Mouse (Mus musculus): ENCODE measurements around the gene Coch. TPM values are rescaled to one million over a fixed set of nuclear protein-coding genes. Genes with fewer than 3 reads are reported as not detected.
A peak's percentile ranks its signal among the peaks of the same experiment; 100 is the strongest.

The Coch gene
- polyA plus RNA-seq, 1 experiment from 2014 or later: 0.74 TPM

GRCm38 (mm10) chr12:51589263-51589662 is 3.9 kb upstream of the Coch start:
- peaks cover 30% of the 10 kb centered on the region for H3K27me3 ChIP-seq (ENCODE audit: control insufficient read depth, insufficient read depth, low read depth, low read length)
- H3K27ac ChIP-seq (ENCODE audit: low read length): no peak overlapping the region
- H3K4me3 ChIP-seq (ENCODE audit: low read length): no peak overlapping the region
- ATAC-seq (ENCODE audit: low read depth): no peak
- no peak overlapping the region for H3K9ac ChIP-seq (ENCODE audit: low read length)
- H3K4me2 ChIP-seq (ENCODE audit: low read depth, low read length): no peak overlapping the region
- peaks cover 4% of the 10 kb centered on the region; the same call in 1 of the 2 replicates for H3K9me3 ChIP-seq (ENCODE audit: control insufficient read depth, low read length)
- H3K36me3 ChIP-seq (ENCODE audit: control insufficient read depth, insufficient read depth, low read length): no peaks in the 10 kb centered on the region
- H3K4me1 ChIP-seq (replicated peaks; ENCODE audit: control insufficient read depth, insufficient read depth, low read length): peaks cover 9% of the 10 kb centered on the region
- WGBS: 89% methylated on average over 5 of the region's 5 CpGs

GRCm38 (mm10) chr12:51591921-51592320 is 1.2 kb upstream of the Coch start:
- Histone ChIP-seq H3K9me3 (ENCODE audit: control insufficient read depth, low read length) (no peaks in the 10 kb centered on the region; the same call in 1 of the 2 replicates), H3K36me3 (ENCODE audit: control insufficient read depth, insufficient read depth, low read length) (no peaks in the 10 kb centered on the region), H3K4me3 (ENCODE audit: low read length) (no peak overlapping the region), H3K9ac (ENCODE audit: low read length) (no peak overlapping the region), H3K27me3 (ENCODE audit: control insufficient read depth, insufficient read depth, low read depth, low read length) (peaks cover 46% of the 10 kb centered on the region), H3K27ac (ENCODE audit: low read length) (no peak overlapping the region), H3K4me2 (ENCODE audit: low read depth, low read length) (no peak overlapping the region), H3K4me1 (replicated peaks; ENCODE audit: control insufficient read depth, insufficient read depth, low read length) (peaks cover 10% of the 10 kb centered on the region)
- 60% methylated on average over 8 of the region's 8 CpGs for WGBS
- no peak for ATAC-seq (ENCODE audit: low read depth)

DNA sequence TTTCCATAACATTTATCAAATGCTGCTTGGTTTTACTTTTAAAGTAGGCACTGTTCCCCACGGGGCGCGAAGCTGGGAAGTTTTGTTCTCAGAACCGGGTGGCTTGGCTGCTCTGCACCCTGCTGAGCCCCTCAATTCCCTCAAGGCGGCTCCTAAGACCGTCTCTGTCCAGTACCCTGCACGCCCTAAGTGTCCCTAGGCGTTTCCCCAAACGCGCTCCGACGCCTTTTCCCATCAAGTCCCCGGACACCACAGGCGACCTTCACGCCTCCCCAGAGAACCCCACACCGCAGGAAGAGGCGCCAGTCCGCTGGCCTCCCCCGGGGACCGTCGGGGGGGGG is 283 bp upstream of the Coch start:
- Histone ChIP-seq H3K4me1 (replicated peaks; ENCODE audit: control insufficient read depth, insufficient read depth, low read length) (peaks cover 10% of the 10 kb centered on the region), H3K4me3 (ENCODE audit: low read length) (peak overlapping the region; percentile 62), H3K27me3 (ENCODE audit: control insufficient read depth, insufficient read depth, low read depth, low read length) (peaks cover 46% of the 10 kb centered on the region), H3K4me2 (ENCODE audit: low read depth, low read length) (peak overlapping the region; percentile 94), H3K9me3 (ENCODE audit: control insufficient read depth, low read length) (no peaks in the 10 kb centered on the region; the same call in 1 of the 2 replicates), H3K9ac (ENCODE audit: low read length) (peak overlapping the region; percentile 53), H3K36me3 (ENCODE audit: control insufficient read depth, insufficient read depth, low read length) (no peaks in the 10 kb centered on the region), H3K27ac (ENCODE audit: low read length) (no peak overlapping the region)
- peak; percentile 61 for ATAC-seq (ENCODE audit: low read depth)
- WGBS: 2% methylated on average over 15 of the region's 21 CpGs

GRCm38 (mm10) chr12:51594030-51594470 is 909 bp downstream of the Coch start:
- no peaks in the 10 kb centered on the region for H3K36me3 ChIP-seq (ENCODE audit: control insufficient read depth, insufficient read depth, low read length)
- no peak for ATAC-seq (ENCODE audit: low read depth)
- peaks cover 46% of the 10 kb centered on the region for H3K27me3 ChIP-seq (ENCODE audit: control insufficient read depth, insufficient read depth, low read depth, low read length)
- no peaks in the 10 kb centered on the region; the same call in 1 of the 2 replicates for H3K9me3 ChIP-seq (ENCODE audit: control insufficient read depth, low read length)
- peak overlapping the region; percentile 23 for H3K9ac ChIP-seq (ENCODE audit: low read length)
- peak overlapping the region; percentile 94 for H3K4me2 ChIP-seq (ENCODE audit: low read depth, low read length)
- peaks cover 10% of the 10 kb centered on the region for H3K4me1 ChIP-seq (replicated peaks; ENCODE audit: control insufficient read depth, insufficient read depth, low read length)
- H3K4me3 ChIP-seq (ENCODE audit: low read length): peak overlapping the region; percentile 62
- no peak overlapping the region for H3K27ac ChIP-seq (ENCODE audit: low read length)
- WGBS: 3% methylated on average over 18 of the region's 18 CpGs

DNA sequence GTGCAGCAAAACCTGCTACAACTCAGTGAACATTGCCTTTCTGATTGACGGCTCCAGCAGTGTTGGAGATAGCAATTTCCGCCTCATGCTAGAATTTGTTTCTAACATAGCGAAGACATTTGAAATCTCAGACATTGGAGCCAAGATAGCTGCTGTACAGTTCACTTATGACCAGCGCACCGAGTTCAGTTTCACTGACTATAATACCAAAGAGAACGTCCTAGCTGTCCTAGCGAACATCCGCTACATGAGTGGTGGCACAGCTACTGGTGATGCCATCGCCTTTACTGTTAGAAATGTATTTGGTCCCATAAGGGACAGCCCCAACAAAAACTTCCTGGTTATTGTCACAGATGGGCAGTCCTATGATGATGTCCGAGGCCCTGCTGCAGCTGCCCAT is 10.2 kb downstream of the Coch start:
- Histone ChIP-seq H3K36me3 (ENCODE audit: control insufficient read depth, insufficient read depth, low read length) (peaks cover 13% of the 10 kb centered on the region), H3K4me3 (ENCODE audit: low read length) (no peak overlapping the region), H3K27ac (ENCODE audit: low read length) (no peak overlapping the region), H3K9ac (ENCODE audit: low read length) (no peak overlapping the region), H3K9me3 (ENCODE audit: control insufficient read depth, low read length) (no peaks in the 10 kb centered on the region), H3K27me3 (ENCODE audit: control insufficient read depth, insufficient read depth, low read depth, low read length) (no peaks in the 10 kb centered on the region), H3K4me2 (ENCODE audit: low read depth, low read length) (no peak overlapping the region), H3K4me1 (replicated peaks; ENCODE audit: control insufficient read depth, insufficient read depth, low read length) (no peaks in the 10 kb centered on the region)
- no peak for ATAC-seq (ENCODE audit: low read depth)
- WGBS: 96% methylated on average over 10 of the region's 10 CpGs

DNA sequence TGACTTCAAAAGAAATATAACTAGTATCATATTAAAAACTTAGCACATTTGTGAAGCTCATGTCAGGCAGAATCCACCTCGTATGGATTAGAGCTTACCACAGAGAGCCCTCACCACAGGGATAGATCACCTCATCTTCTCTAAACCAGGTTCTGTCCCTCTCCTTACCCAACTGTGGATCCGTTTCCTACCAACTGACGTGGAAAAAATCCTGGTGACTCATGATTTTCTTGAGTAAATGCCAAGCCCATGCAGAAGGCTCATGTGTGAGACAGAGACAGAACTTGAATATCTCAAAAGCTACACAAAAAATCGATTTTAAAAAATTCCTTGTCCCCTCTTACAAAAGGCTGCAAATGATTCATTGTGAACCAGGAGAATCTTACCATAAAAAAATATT is 13.0 kb downstream of the Coch start:
- H3K27me3 ChIP-seq (ENCODE audit: control insufficient read depth, insufficient read depth, low read depth, low read length): no peaks in the 10 kb centered on the region
- no peak for ATAC-seq (ENCODE audit: low read depth)
- H3K9ac ChIP-seq (ENCODE audit: low read length): no peak overlapping the region
- H3K36me3 ChIP-seq (ENCODE audit: control insufficient read depth, insufficient read depth, low read length): peaks cover 22% of the 10 kb centered on the region
- no peak overlapping the region for H3K27ac ChIP-seq (ENCODE audit: low read length)
- H3K9me3 ChIP-seq (ENCODE audit: control insufficient read depth, low read length): no peaks in the 10 kb centered on the region
- 82% methylated on average over 4 of the region's 4 CpGs for WGBS
- H3K4me3 ChIP-seq (ENCODE audit: low read length): no peak overlapping the region
- H3K4me2 ChIP-seq (ENCODE audit: low read depth, low read length): no peak overlapping the region
- no peaks in the 10 kb centered on the region for H3K4me1 ChIP-seq (replicated peaks; ENCODE audit: control insufficient read depth, insufficient read depth, low read length)

- Histone ChIP-seq H3K9me3 (ENCODE audit: control insufficient read depth, low read length) (no peaks in the 10 kb centered on the region), H3K27me3 (ENCODE audit: control insufficient read depth, insufficient read depth, low read depth, low read length) (no peaks in the 10 kb centered on the region), H3K4me2 (ENCODE audit: low read depth, low read length) (no peak overlapping the region), H3K4me1 (replicated peaks; ENCODE audit: control insufficient read depth, insufficient read depth, low read length) (no peaks in the 10 kb centered on the region), H3K36me3 (ENCODE audit: control insufficient read depth, insufficient read depth, low read length) (peaks cover 37% of the 10 kb centered on the region), H3K9ac (ENCODE audit: low read length) (no peak overlapping the region), H3K4me3 (ENCODE audit: low read length) (no peak overlapping the region), H3K27ac (ENCODE audit: low read length) (no peak overlapping the region)
- WGBS: 87% methylated on average over 5 of the region's 5 CpGs
- ATAC-seq (ENCODE audit: low read depth): no peak
These were observed 19.2 kb downstream of the Coch start for GRCm38 (mm10) chr12:51612361-51612760.

DNA sequence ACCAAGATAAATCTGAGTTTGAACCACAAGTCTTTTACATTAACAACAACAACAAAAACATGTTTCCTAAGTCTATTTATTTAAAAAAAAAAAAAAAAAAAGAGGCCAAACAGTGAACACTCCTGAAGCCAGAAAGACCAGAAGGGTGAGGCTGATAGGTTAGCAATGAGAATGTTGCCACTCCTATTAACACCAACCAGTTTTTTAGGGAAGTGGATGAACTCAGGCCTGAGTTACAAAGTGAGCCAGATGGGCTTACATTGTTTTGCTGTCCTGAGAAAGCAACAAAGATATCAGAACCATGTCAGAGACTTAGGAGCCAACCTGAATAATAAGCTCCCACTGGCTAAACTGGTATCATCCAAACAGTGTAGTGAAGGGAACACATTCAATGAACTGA is 27.4 kb downstream of the Coch start:
- Histone ChIP-seq H3K4me1 (replicated peaks; ENCODE audit: control insufficient read depth, insufficient read depth, low read length) (no peaks in the 10 kb centered on the region), H3K9me3 (ENCODE audit: control insufficient read depth, low read length) (no peaks in the 10 kb centered on the region), H3K36me3 (ENCODE audit: control insufficient read depth, insufficient read depth, low read length) (peaks cover 21% of the 10 kb centered on the region), H3K9ac (ENCODE audit: low read length) (no peak overlapping the region), H3K27ac (ENCODE audit: low read length) (no peak overlapping the region), H3K4me2 (ENCODE audit: low read depth, low read length) (no peak overlapping the region), H3K27me3 (ENCODE audit: control insufficient read depth, insufficient read depth, low read depth, low read length) (no peaks in the 10 kb centered on the region), H3K4me3 (ENCODE audit: low read length) (no peak overlapping the region)
- ATAC-seq (ENCODE audit: low read depth): no peak

- H3K4me3 ChIP-seq (ENCODE audit: low read length): no peak overlapping the region
- H3K4me1 ChIP-seq (replicated peaks; ENCODE audit: control insufficient read depth, insufficient read depth, low read length): no peaks in the 10 kb centered on the region
- peaks cover 18% of the 10 kb centered on the region for H3K36me3 ChIP-seq (ENCODE audit: control insufficient read depth, insufficient read depth, low read length)
- H3K4me2 ChIP-seq (ENCODE audit: low read depth, low read length): no peak overlapping the region
- 84% methylated on average over 5 of the region's 5 CpGs for whole genome bisulfite sequencing
- no peaks in the 10 kb centered on the region for H3K9me3 ChIP-seq (ENCODE audit: control insufficient read depth, low read length)
- no peak overlapping the region for H3K27ac ChIP-seq (ENCODE audit: low read length)
- no peak overlapping the region for H3K9ac ChIP-seq (ENCODE audit: low read length)
- no peak for ATAC-seq (ENCODE audit: low read depth)
- no peaks in the 10 kb centered on the region for H3K27me3 ChIP-seq (ENCODE audit: control insufficient read depth, insufficient read depth, low read depth, low read length)
These were observed 28.0 kb downstream of the Coch start for GRCm38 (mm10) chr12:51621161-51621560.
